Mouse (Mus musculus) liver, embryonic 15.5 days (tissue): ENCODE results near the gene Usp47. TPM values are rescaled to one million over a fixed set of nuclear protein-coding genes. Genes with fewer than 3 reads are reported as not detected.
A peak's percentile ranks its signal among the peaks of the same experiment; 100 is the strongest.

Source experiments
- ATAC-seq: fragments of 200-750 bp; cut with Nextera tagmentation; 2 replicates; pipeline ENCODE4 v1.8.0; 2017; ENCODE audit warnings: moderate number of reproducible peaks, mild to moderate bottlenecking, moderate library complexity; ENCODE audit not compliant: insufficient read depth
- H3K27ac ChIP-seq: fragments of 300-500 bp; sonication (generic); replicated peaks from 2 replicates; pipeline ENCODE4 v1.5.1; 2015; ENCODE audit warnings: mild to moderate bottlenecking, inconsistent platforms
- H3K27me3 ChIP-seq: fragments of 300-500 bp; sonication (generic); 2 replicates; pipeline ENCODE4 v1.6.1; 2015; ENCODE audit warnings: mild to moderate bottlenecking, inconsistent platforms
- H3K36me3 ChIP-seq: fragments of 300-500 bp; sonication (generic); replicated peaks from 2 replicates; pipeline ENCODE4 v1.6.1; 2015; ENCODE audit warnings: moderate library complexity, mild to moderate bottlenecking, inconsistent platforms
- H3K4me1 ChIP-seq: fragments of 300-500 bp; sonication (generic); replicated peaks from 2 replicates; pipeline ENCODE4 v1.6.1; 2015; ENCODE audit warnings: inconsistent platforms
- H3K4me2 ChIP-seq: fragments of 300-500 bp; sonication (generic); 2 replicates; pipeline ENCODE4 v1.6.1; 2015; ENCODE audit warnings: moderate library complexity, mild to moderate bottlenecking, inconsistent platforms
- H3K4me3 ChIP-seq: fragments of 300-500 bp; sonication (generic); replicated peaks from 2 replicates; pipeline ENCODE4 v1.5.1; 2015; ENCODE audit warnings: mild to moderate bottlenecking, inconsistent platforms
- H3K9ac ChIP-seq: fragments of 300-500 bp; sonication (generic); 2 replicates; pipeline ENCODE4 v1.6.1; 2015; ENCODE audit warnings: moderate library complexity, mild to moderate bottlenecking, inconsistent platforms
- H3K9me3 ChIP-seq: fragments of 300-500 bp; sonication (generic); replicated peaks from 2 replicates; pipeline ENCODE4 v1.6.1; 2016; ENCODE audit warnings: inconsistent platforms
- WGBS: fragments of 180-500 bp; shearing (Covaris S2); methylation state at CpG from one replicate; pipeline ENCODE4 v1.1.7; 2015; ENCODE audit warnings: mixed read lengths; ENCODE audit not compliant: insufficient replicate concordance; 5-methylcytosine and 5-hydroxymethylcytosine counted together
- polyA plus RNA-seq: library from polyadenylated mRNA; unstranded; fragments of >200 nt; fragmentation: Nextera tagmentation; extraction: Ambion mirVana; gene quantifications from 2 replicates; pipeline ENCODE4 v1.2.1, GENCODE M21; 2015

Usp47 gene
- polyA plus RNA-seq, 1 experiment from 2014 or later = 17.5 TPM

GRCm38 (mm10) chr7:112121866-112122500, 98.7 kb downstream of the Usp47 start:
- no peaks in the 10 kb centered on the region for H3K9me3 ChIP-seq
- no peaks in the 10 kb centered on the region for H3K27me3 ChIP-seq
- no peak overlapping the region for H3K27ac ChIP-seq
- H3K9ac ChIP-seq = no peak overlapping the region
- no peak for ATAC-seq
- H3K36me3 ChIP-seq = no peaks in the 10 kb centered on the region
- no peak overlapping the region for H3K4me3 ChIP-seq
- 71% methylated on average over 11 of the region's 11 CpGs for WGBS
- no peak overlapping the region for H3K4me2 ChIP-seq
- no peaks in the 10 kb centered on the region for H3K4me1 ChIP-seq

- WGBS = 64% methylated on average over 5 of the region's 5 CpGs
- Histone ChIP-seq H3K9ac (no peak overlapping the region), H3K4me2 (no peak overlapping the region), H3K36me3 (no peaks in the 10 kb centered on the region), H3K27ac (no peak overlapping the region), H3K4me3 (no peak overlapping the region), H3K27me3 (no peaks in the 10 kb centered on the region), H3K4me1 (no peaks in the 10 kb centered on the region), H3K9me3 (no peaks in the 10 kb centered on the region)
- ATAC-seq = no peak
These were observed 100.3 kb downstream of the Usp47 start for GRCm38 (mm10) chr7:112123612-112124011.

GRCm38 (mm10) chr7:112125625-112126260, 102.4 kb downstream of the Usp47 start:
- 59% methylated on average over 7 of the region's 7 CpGs for WGBS
- Histone ChIP-seq H3K27ac (no peak overlapping the region), H3K4me1 (no peaks in the 10 kb centered on the region), H3K27me3 (no peaks in the 10 kb centered on the region), H3K4me2 (no peak overlapping the region), H3K9me3 (no peaks in the 10 kb centered on the region), H3K4me3 (no peak overlapping the region), H3K9ac (no peak overlapping the region), H3K36me3 (no peaks in the 10 kb centered on the region)
- ATAC-seq = no peak

GRCm38 (mm10) chr7:112127085-112127637, 103.9 kb downstream of the Usp47 start:
- no peaks in the 10 kb centered on the region for H3K9me3 ChIP-seq
- no peaks in the 10 kb centered on the region for H3K27me3 ChIP-seq
- 58% methylated on average over 5 of the region's 5 CpGs for WGBS

GRCm38 (mm10) chr7:112127954-112128353, 104.7 kb downstream of the Usp47 start:
- H3K27ac ChIP-seq = no peak overlapping the region
- no peak for ATAC-seq
- no peaks in the 10 kb centered on the region for H3K27me3 ChIP-seq
- no peaks in the 10 kb centered on the region for H3K36me3 ChIP-seq
- H3K9ac ChIP-seq = no peak overlapping the region
- H3K9me3 ChIP-seq = no peaks in the 10 kb centered on the region
- 64% methylated on average over 4 of the region's 4 CpGs for WGBS
- H3K4me3 ChIP-seq = no peak overlapping the region
- no peaks in the 10 kb centered on the region for H3K4me1 ChIP-seq
- H3K4me2 ChIP-seq = no peak overlapping the region

More at GRCm38 (mm10) chr7:112127085-112127637, 103.9 kb downstream of the Usp47 start:
- Histone ChIP-seq H3K4me1 (no peaks in the 10 kb centered on the region), H3K4me2 (no peak overlapping the region), H3K36me3 (no peaks in the 10 kb centered on the region), H3K27ac (no peak overlapping the region), H3K4me3 (no peak overlapping the region), H3K9ac (no peak overlapping the region)
- no peak for ATAC-seq

GRCm38 (mm10) chr7:112128810-112129209, 105.5 kb downstream of the Usp47 start:
- peak; percentile 22; the same call in 1 of the 2 replicates for ATAC-seq
- H3K4me1 ChIP-seq = no peaks in the 10 kb centered on the region

GRCm38 (mm10) chr7:112129851-112130250, 106.5 kb downstream of the Usp47 start:
- H3K9me3 ChIP-seq = no peaks in the 10 kb centered on the region
- no peak overlapping the region for H3K4me2 ChIP-seq
- H3K9ac ChIP-seq = no peak overlapping the region
- no peaks in the 10 kb centered on the region for H3K27me3 ChIP-seq
- no peak overlapping the region for H3K27ac ChIP-seq
- ATAC-seq = no peak
- no peak overlapping the region for H3K4me3 ChIP-seq
- no peaks in the 10 kb centered on the region for H3K4me1 ChIP-seq
- 61% methylated on average over 6 of the region's 6 CpGs for WGBS
- H3K36me3 ChIP-seq = no peaks in the 10 kb centered on the region

More at GRCm38 (mm10) chr7:112128810-112129209, 105.5 kb downstream of the Usp47 start:
- no peak overlapping the region for H3K27ac ChIP-seq
- WGBS = 52% methylated on average over 4 of the region's 4 CpGs
- H3K9ac ChIP-seq = no peak overlapping the region
- H3K4me3 ChIP-seq = no peak overlapping the region
- H3K9me3 ChIP-seq = no peaks in the 10 kb centered on the region
- H3K27me3 ChIP-seq = no peaks in the 10 kb centered on the region
- no peak overlapping the region for H3K4me2 ChIP-seq
- H3K36me3 ChIP-seq = no peaks in the 10 kb centered on the region

GRCm38 (mm10) chr7:112130660-112131059, 107.4 kb downstream of the Usp47 start:
- Histone ChIP-seq H3K27ac (no peak overlapping the region), H3K4me2 (no peak overlapping the region), H3K36me3 (no peaks in the 10 kb centered on the region), H3K27me3 (no peaks in the 10 kb centered on the region), H3K9ac (no peak overlapping the region), H3K4me3 (no peak overlapping the region), H3K9me3 (no peaks in the 10 kb centered on the region), H3K4me1 (no peaks in the 10 kb centered on the region)
- 73% methylated on average over 3 of the region's 3 CpGs for WGBS
- no peak for ATAC-seq

- 59% methylated on average over 6 of the region's 6 CpGs for WGBS
- H3K36me3 ChIP-seq = no peaks in the 10 kb centered on the region
- no peak overlapping the region for H3K4me2 ChIP-seq
- ATAC-seq = no peak
- H3K4me3 ChIP-seq = no peak overlapping the region
- no peak overlapping the region for H3K9ac ChIP-seq
- H3K27ac ChIP-seq = no peak overlapping the region
- H3K9me3 ChIP-seq = no peaks in the 10 kb centered on the region
- H3K27me3 ChIP-seq = no peaks in the 10 kb centered on the region
- no peaks in the 10 kb centered on the region for H3K4me1 ChIP-seq
These were observed 108.7 kb downstream of the Usp47 start for GRCm38 (mm10) chr7:112132005-112132404.

GRCm38 (mm10) chr7:112133277-112133676, 110.0 kb downstream of the Usp47 start:
- Histone ChIP-seq H3K36me3 (no peaks in the 10 kb centered on the region), H3K4me2 (no peak overlapping the region), H3K9ac (no peak overlapping the region), H3K9me3 (no peaks in the 10 kb centered on the region), H3K4me1 (no peaks in the 10 kb centered on the region), H3K4me3 (no peak overlapping the region), H3K27me3 (no peaks in the 10 kb centered on the region), H3K27ac (no peak overlapping the region)
- WGBS = 75% methylated on average over 5 of the region's 5 CpGs
- ATAC-seq = no peak

GRCm38 (mm10) chr7:112135161-112135560, 111.9 kb downstream of the Usp47 start:
- Histone ChIP-seq H3K4me1 (no peaks in the 10 kb centered on the region), H3K4me2 (no peak overlapping the region)
- 71% methylated on average over 4 of the region's 4 CpGs for WGBS

More at GRCm38 (mm10) chr7:112135161-112135560, 111.9 kb downstream of the Usp47 start:
- Histone ChIP-seq H3K36me3 (no peaks in the 10 kb centered on the region), H3K9ac (no peak overlapping the region), H3K4me3 (no peak overlapping the region), H3K9me3 (no peaks in the 10 kb centered on the region), H3K27me3 (no peaks in the 10 kb centered on the region), H3K27ac (no peak overlapping the region)
- no peak for ATAC-seq
